Mouse (Mus musculus): ENCODE results near the gene Ptpru.

Gene Ptpru

GRCm38 (mm10) chr4:131837872-131838524 is at the start of gene Ptpru:
TSS of gene Ptpru (minus strand) at chr4:131838288.
- peak; percentile 91 for DNase-seq (ENCODE audit: low spot score)

DNA sequence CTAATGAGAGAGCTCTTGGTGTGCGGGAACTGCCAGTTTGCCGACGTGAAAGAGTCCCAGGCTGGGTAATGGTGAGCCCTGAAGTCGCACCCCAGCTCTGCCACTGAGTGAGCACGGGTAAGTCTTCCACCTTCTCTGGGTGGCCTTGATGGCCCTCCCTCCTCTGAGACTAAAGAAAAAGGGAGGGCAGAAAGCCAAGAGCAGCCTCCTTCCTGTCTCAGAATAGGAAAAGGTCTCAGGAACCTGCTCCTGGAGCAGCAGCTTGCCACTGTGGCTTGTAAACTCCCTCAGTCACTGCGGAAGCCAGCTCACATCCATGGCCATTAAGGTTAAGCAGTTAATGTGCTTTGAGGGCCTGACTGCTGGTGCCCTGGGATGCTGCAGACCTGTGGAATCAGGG is 47.3 kb upstream of the Ptpru start:
- DNase-seq (ENCODE audit: low spot score): no peak

DNA sequence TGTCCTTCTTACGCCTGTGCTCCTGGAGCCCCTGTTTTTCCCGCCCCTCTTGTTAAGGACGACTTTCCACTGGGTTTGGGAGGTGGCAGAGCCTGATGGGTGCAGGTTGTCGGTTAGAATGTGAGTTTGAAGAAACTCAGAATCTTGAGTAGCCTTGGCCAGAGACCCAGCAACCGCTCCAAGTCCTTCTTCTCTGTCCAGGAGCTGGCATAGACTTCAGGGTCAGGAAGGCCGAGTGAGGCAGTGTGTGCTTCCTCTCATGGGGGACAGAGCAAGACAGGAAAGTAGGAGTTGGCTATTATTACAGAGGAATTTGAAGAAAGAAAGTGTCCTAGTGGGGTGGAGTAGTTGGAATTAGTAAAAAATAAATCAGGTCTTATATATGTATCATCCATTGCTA is 45.5 kb upstream of the Ptpru start:
- DNase-seq (ENCODE audit: low spot score): no peak

DNA sequence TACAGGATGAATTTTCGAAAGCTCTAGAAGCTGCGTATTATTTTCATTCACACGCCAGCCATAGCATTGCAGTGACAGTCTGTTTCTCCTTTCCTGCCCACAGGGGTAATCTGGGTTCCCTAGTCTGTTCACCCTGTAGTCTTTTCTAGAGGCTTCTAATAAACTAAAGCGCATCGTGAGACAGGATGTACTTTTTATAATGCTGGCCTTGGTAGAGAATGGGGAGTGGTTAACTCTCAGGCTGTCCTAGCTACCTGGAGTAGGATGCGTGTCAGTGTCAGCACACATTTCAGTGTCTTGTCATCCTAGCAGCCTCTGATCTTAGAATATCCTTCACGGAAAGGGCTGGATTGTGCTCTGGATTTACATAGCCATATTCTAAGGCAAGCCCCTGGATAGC is 43.2 kb upstream of the Ptpru start:
- DNase-seq (ENCODE audit: low spot score): no peak

DNA sequence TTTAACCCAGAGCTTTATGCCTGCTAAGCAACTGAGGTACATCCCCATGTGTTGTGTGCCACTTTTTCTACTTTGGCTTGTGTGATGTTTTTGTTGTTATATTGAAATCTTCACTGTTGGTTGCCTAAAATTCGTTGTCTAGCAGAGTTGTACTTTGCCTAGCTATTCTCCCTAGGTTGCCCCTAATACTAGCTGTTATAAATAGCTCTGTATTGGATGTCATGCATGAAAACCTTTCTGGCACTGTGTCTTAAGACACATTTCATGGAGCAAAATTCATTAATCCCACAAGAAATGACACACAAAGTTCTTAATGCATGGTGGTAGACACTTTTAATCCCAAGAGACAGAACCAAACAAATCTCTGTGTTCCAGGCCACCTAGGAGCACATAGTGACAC is 41.6 kb upstream of the Ptpru start:
- DNase-seq (ENCODE audit: low spot score): no peak

GRCm38 (mm10) chr4:131876836-131877235 is 38.7 kb upstream of the Ptpru start:
- no peak for DNase-seq (ENCODE audit: low spot score)

GRCm38 (mm10) chr4:131875242-131875641 is 37.2 kb upstream of the Ptpru start:
- DNase-seq (ENCODE audit: low spot score): no peak

DNA sequence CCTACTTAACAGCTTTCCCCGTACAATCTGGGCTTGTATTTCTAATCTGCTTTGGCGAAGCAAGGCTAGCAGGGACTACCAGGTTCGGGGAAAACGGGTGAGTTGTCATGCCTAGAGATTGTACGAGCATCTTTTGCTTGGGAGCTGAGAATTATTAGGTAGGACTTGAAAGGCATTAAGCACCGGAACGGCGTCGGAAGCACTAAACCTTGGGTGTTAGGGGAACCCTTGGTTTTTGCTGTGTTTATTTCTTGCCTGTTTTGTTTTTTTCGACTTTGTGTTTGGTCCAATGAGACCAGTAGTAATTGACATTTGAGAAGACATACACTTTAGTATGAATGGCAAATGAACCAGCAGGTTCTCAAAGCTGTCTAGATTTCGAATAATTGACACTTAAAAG is 36.5 kb upstream of the Ptpru start:
- no peak for DNase-seq (ENCODE audit: low spot score)

DNA sequence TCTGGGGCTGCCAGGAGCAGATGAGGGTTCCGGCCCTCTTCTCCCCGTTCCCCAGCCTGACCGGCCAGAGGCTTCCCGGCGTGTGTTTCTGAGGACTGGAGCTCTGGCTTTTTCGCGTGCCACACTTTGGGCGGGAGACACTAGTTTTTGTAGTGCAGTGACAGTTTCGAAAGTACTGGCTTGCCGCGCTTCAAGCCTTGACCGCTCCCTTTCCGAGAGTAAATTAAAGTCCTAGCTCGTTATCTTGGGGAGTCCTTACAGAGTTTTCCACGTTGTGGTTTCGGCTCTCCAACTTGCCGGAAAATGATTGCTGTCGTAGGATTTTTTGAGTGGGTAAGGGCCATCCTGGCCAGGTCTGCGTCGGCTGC is 36.1 kb upstream of the Ptpru start:
- DNase-seq (ENCODE audit: low spot score): no peak

GRCm38 (mm10) chr4:131873293-131874168 is 35.4 kb upstream of the Ptpru start, which contains the start of gene Srsf4:
TSS of gene Srsf4 (plus strand) at chr4:131873617.
- DNase-seq (ENCODE audit: low spot score): peak; percentile 95

GRCm38 (mm10) chr4:131872672-131873292 is 34.7 kb upstream of the Ptpru start:
- DNase-seq (ENCODE audit: low spot score): no peak

GRCm38 (mm10) chr4:131861341-131861739 is 23.3 kb upstream of the Ptpru start:
- no peak for DNase-seq (ENCODE audit: low spot score)

- DNase-seq (ENCODE audit: low spot score): peak; percentile 72
Measured at GRCm38 (mm10) chr4:131860492-131861340, 22.6 kb upstream of the Ptpru start.

- DNase-seq (ENCODE audit: low spot score): no peak
Measured at GRCm38 (mm10) chr4:131854950-131855349, 16.9 kb upstream of the Ptpru start.

DNA sequence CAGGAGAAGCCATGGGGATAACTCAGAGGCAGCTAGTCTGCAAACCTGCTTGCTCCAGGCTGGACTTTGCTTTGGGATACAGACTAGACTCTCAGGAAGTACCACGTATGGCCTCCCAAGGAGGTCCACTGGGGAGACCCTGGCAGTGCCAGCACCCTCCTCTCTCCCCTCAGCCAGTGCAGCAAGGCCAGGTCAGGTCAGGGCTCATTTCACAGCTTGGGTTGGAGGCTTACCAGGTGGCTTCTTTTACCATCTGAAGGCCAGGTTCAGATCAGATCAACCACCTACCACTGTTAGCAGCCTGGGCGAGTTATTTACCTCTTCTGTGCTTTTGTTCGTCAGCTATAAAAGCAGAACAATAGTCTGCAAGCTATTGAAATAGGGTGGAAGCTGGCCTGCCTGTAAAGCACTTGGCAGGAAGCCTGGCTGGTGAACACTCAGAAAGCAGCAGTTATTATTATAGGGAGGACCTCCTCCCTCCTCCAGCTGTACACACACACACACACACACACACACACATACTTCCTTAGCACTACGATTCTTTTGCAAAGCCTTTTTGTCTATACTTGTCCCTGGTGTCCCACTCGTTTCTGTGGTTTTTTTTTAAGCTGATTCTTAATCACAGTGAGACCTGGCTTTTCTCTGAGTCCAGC is 12.0 kb upstream of the Ptpru start:
- DNase-seq (ENCODE audit: low spot score): peak; percentile 36

GRCm38 (mm10) chr4:131848082-131848481 is 10.0 kb upstream of the Ptpru start:
- no peak for DNase-seq (ENCODE audit: low spot score)

DNA sequence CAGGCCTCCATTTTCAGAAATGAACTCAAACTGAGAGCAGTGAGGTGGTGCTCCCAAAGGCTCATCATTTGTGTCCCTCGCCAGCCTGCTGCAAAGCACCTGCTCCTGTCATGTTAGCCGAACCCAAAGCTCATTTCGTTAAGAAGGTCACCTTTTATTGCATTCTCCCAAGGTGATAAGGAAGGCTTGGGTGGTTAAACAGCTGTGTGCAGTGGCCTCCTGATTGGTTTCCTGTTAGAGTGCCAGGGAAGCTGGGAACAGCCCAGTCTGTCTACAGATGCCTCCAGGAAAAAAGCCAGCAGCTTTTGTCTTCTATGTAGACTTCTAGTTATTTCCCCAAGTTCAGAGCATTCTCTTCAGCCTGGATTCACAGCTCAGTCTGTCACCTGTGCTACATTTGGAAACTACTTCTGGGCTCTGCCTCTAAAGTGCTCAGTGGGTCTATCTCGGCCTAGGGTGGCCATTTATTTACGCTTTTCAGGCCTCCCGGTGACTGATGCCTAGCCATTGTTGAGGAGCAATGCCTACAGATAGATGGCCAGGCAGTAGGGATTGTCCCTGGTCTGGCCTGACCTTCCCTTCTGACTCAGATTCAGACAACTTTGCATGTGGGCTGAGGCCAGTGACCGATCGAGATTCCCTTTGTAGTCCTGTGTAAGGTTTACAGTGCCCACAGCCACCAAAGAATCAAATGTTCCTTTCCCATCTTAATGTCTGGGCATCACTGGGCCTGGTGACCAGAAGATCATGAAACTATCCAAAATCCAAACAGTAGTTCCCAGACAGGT is 8.1 kb upstream of the Ptpru start:
- no peak for DNase-seq (ENCODE audit: low spot score)

DNA sequence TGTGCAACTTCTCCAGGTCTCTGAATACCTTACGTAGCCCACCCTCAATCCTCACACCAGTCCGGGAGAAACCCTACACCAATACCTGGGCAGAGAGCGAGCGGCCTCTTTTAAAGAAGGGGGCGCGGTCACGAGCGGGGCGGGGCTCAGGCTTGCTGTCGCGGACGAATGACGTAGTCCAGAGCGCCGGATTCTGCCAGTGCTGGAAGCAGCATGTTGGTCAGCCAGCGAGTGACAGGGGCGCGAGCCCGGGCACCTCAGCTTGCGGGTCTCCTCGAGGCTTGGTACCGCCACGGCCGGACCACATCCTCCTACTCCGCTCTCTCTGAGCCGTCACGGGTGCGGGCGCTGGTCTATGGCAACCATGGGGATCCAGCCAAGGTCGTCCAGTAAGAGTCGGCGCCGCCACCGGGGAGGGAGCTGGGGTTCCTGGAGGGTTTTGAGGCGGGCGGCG is 5.2 kb upstream of the Ptpru start, which contains the start of gene Mecr:
Gene Mecr, plus strand, starts transcription at position 181 of the 454 bp plus-strand sequence.
- DNase-seq (ENCODE audit: low spot score): peak; percentile 91

- peak; percentile 54 for DNase-seq (ENCODE audit: low spot score)
Measured at GRCm38 (mm10) chr4:131836891-131837491, 1.1 kb downstream of the Ptpru start.

GRCm38 (mm10) chr4:131836351-131836881 is 1.7 kb downstream of the Ptpru start:
- peak; percentile 50 for DNase-seq (ENCODE audit: low spot score)
